Mouse (Mus musculus) liver, embryonic 14 days (tissue): ENCODE measurements around the gene Fbxo31. TPM values are rescaled to one million over a fixed set of nuclear protein-coding genes. Genes with fewer than 3 reads are reported as not detected.

Experiments used
- polyA plus RNA-seq: library from polyadenylated mRNA; depleted of rRNA; stranded (reverse); fragments of >200 nt; gene quantifications from 2 replicates; pipeline ENCODE4 v1.2.3, GENCODE M21; 2012; rRNA removed

Fbxo31 gene
- 5.2 and 5.3 TPM in 2 replicates for polyA plus RNA-seq

GRCm38 (mm10) chr8:121578676-121579451, at the start of gene Fbxo31:
Gene Fbxo31 (minus strand): TSS chr8:121578806.

GRCm38 (mm10) chr8:121590203-121591177, 11.9 kb upstream of the Fbxo31 start, which contains the start of gene Map1lc3b:
Gene Map1lc3b (plus strand): TSS chr8:121590361.

GRCm38 (mm10) chr8:121544276-121544785, 34.3 kb downstream of the Fbxo31 start, which contains the start of gene 1700018B08Rik:
Gene 1700018B08Rik (minus strand): TSS chr8:121544320.

Other genes with a start within 250 kb of the Fbxo31 start
- gene 1700018B08Rik, start 34.5 kb downstream of the Fbxo31 start, polyA plus RNA-seq, result not detected in 2 replicates
- gene Map1lc3b, start 11.6 kb upstream of the Fbxo31 start, polyA plus RNA-seq, result 19.4 and 23.2 TPM in 2 replicates
- 1.8 TPM in 2 replicates for gene Zcchc14, start 74.1 kb upstream of the Fbxo31 start, polyA plus RNA-seq
- 0.01 TPM in 1 of 2 replicates, not detected in the other for gene Jph3, start 150.8 kb upstream of the Fbxo31 start, polyA plus RNA-seq